Mouse (Mus musculus) heart, postnatal 25 days (tissue): Measurements from ENCODE around the gene Mapt. TPM values are rescaled to one million over a fixed set of nuclear protein-coding genes. Genes with fewer than 3 reads are reported as not detected.

ENCODE experiments used
- DNase-seq: peaks from one replicate; pipeline ENCODE4 v3.0.0; 2022; ENCODE audit warnings: low spot score
- intact Hi-C: fragments of 180-260 bp; cut with DNase I; formaldehyde crosslinking; loops from one replicate; pipeline ENCODE4 v1.15.1; 2025
- microRNA-seq: library from miRNA; unstranded; fragments of <30 nt; microRNA quantifications from one replicate; pipeline ENCODE4 v1.2.0, GENCODE M21; 2022
- total RNA-seq, 2 experiments: library from RNA; stranded (reverse); gene quantifications; 2 replicates each; pipeline ENCODE4 v1.2.3; 2021

The Mapt gene
- total RNA-seq, 2 experiments from 2014 or later: 67.0 to 70.7 TPM

- intact Hi-C loops: no loop called here
- no peak for DNase-seq
These were observed 103.8 kb downstream of the Mapt start for GRCm38 (mm10) chr11:104334946-104335345.

DNA sequence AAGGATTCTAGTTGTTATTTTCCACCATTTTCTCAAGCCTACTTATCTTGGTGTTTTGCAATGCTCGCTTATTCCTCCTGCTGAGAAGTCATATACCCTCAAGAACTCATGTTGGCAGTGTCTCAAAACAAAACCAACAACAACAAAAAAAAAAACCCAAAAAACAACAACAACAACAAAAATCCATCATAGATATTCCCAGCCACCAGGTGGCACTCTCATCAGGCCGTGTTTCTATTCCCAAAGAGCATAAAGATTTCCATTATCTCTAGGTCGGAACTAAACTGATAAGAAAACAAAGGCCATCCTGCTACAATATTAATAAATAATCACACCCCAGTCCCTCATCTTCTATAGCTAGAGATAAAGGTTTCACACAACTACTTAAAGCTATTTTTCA, 115.7 kb downstream of the Mapt start:
- DNase-seq: no peak
- intact Hi-C loops: loop anchor here (2.0 kb wide), 1 partner anchor 114 kb away; no protein-coding TSS in a partner anchor

- intact Hi-C loops: no loop called here
These were observed 130.6 kb downstream of the Mapt start for GRCm38 (mm10) chr11:104361790-104362189.

GRCm38 (mm10) chr11:104362704-104363103, 131.5 kb downstream of the Mapt start:
- intact Hi-C loops: no loop called here

More at GRCm38 (mm10) chr11:104361790-104362189, 130.6 kb downstream of the Mapt start:
- no peak for DNase-seq

DNA sequence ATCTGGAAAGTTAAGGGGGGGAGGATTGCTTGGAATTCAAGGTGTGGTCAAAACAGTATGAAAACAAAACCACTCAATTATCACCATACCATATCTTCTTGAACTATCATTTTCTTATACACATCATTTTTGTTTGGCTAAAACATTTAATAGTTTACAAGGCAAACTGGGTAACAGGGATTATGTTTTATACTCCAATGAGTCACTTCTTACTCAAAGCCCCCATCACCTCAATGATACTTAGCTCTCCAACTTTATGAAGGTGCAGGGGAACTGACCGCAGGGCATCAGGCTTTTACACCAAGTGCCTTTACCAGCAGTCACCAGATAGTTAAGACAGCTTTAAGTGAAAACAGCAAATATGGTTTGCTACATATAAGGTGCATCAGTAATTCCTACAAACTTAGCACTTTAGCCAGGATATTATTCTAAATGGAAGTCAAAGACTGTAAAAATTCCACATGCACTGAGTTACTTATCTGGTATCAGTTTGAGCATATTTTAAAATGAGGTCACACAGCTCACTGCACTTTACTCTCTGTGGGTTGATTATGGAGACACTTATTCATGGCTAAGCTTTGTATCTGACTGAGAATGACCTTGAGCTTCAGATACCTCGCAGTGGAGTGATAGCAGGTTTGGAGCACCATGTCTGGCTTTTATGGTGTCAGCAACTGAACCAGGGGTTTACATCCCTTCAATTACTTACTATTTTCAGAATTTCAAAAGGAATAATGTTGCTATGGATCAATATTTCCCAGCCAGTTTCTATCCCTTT, 132.8 kb downstream of the Mapt start:
- intact Hi-C loops: no loop called here

More at GRCm38 (mm10) chr11:104362704-104363103, 131.5 kb downstream of the Mapt start:
- no peak for DNase-seq

DNA sequence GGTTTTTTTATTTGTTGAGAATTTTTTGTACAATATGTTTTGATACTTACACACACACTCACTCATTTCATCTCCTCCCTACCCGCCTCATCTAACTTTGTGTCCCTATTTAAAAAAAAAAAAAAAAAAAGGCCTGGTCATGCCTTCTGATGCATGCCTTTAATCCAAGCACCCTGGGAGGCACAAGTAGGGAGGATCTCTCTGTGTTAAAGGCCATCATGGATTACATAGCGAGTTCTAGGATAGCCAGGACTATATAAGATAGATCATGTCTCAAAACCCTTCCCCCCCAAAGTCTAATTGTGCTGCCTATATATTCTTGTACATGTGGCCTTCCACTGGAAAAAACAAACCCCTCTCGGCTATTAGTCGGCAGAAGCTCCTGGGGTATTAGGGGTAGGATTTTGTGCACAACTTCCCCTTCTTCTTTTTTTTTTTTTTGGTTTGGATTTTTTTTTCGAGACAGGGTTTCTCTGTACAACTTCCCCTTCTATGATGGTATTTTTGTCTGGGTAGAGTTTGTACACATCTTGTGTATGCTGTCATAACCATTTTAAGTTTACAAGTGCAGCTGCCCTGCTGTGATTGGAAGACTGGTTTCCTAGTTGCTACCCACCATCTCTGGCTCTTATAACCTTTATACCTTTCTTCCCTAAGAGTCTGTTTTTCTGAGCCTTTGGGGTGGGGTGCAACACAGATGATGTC, 136.4 kb downstream of the Mapt start:
- DNase-seq: no peak
- intact Hi-C loops: no loop called here

More for the DNA sequence above, 132.8 kb downstream of the Mapt start:
- no peak for DNase-seq

DNA sequence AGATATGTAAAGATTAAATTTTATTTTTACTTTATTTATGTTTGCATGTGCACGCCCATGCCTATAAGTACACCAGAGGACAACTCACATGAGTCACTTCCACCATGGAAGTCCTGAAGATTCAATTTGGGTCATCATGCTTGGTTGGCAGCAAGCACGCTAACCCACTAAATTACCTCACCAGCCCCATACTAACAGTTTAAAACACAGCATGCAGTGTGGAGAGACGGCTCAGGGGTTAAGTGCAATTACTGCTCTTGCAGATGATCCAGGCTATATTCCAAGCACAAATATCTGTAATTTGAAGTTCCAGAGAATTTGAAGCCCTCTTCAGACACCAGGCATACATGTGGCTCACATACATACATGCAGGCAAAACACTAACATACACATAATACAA, 145.1 kb downstream of the Mapt start:
- intact Hi-C loops: no loop called here
- DNase-seq: no peak

- intact Hi-C loops: no loop called here
- DNase-seq: no peak
These were observed 148.4 kb downstream of the Mapt start for GRCm38 (mm10) chr11:104379635-104380034.

Small RNA genes lying within 50 kb of the gene (microRNA-seq; reads per million reads assigned to microRNA genes)
- gene Gm47310: not detected

Other genes starting within 250 kb of the Mapt start
- gene Crhr1, start 98.5 kb upstream of the Mapt start, total RNA-seq: not detected
- gene Sppl2c, start 45.1 kb upstream of the Mapt start, total RNA-seq: not detected
- 10 to 100 TPM; 26.3 to 28.1 TPM for gene Kansl1, start 237.5 kb downstream of the Mapt start, total RNA-seq